Mouse (Mus musculus): ENCODE measurements at regions not wholly inside any gene's neighbourhood (a gene's known extent, or its start where the extent isn't known, plus 50 kb on each side); places are given as distances from the start of the nearest gene placed in this dataset.

DNA sequence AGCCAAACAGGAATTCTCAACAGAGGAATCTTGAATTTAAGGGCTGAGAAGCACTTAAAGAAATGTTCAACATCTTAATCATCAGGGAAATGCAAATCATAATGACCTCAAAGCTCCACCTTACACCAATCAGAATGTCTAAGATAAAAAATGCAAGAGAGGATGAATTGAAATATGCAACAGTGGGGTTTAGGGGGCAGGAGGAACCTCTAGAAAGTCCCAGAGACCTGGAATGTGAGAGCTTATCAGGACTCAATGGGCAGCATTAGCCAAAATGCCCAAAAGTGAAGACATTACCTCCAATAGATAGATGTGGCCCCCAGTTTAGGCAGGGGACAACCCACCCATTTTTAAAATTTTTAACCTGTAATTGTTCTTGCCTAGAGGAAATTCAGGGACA lies 959.0 kb upstream of the Celf2 start:
- H3K4me3 ChIP-seq (ENCODE audit: low read depth, low read length), result no peak overlapping the region
- H3K27me3 ChIP-seq (replicated peaks; ENCODE audit: control insufficient read depth, insufficient read depth, low read length), result no peaks in the 10 kb centered on the region
- no peaks in the 10 kb centered on the region for H3K36me3 ChIP-seq (ENCODE audit: control insufficient read depth, insufficient read depth)
- no peaks in the 10 kb centered on the region for H3K9me3 ChIP-seq (ENCODE audit: control insufficient read depth)
- no peak overlapping the region for H3K9ac ChIP-seq (ENCODE audit: low read depth, low read length)
- H3K27ac ChIP-seq (ENCODE audit: low read depth, low read length), result no peak overlapping the region
- no peak for TF ChIP-seq CTCF (IDR thresholded peaks at IDR 0.05; ENCODE audit: low read depth)
- no peak for ATAC-seq
- H3K4me2 ChIP-seq (replicated peaks; ENCODE audit: low read depth), result no peak overlapping the region
- no peaks in the 10 kb centered on the region for H3K4me1 ChIP-seq (replicated peaks; ENCODE audit: control insufficient read depth, insufficient read depth, low read length)

DNA sequence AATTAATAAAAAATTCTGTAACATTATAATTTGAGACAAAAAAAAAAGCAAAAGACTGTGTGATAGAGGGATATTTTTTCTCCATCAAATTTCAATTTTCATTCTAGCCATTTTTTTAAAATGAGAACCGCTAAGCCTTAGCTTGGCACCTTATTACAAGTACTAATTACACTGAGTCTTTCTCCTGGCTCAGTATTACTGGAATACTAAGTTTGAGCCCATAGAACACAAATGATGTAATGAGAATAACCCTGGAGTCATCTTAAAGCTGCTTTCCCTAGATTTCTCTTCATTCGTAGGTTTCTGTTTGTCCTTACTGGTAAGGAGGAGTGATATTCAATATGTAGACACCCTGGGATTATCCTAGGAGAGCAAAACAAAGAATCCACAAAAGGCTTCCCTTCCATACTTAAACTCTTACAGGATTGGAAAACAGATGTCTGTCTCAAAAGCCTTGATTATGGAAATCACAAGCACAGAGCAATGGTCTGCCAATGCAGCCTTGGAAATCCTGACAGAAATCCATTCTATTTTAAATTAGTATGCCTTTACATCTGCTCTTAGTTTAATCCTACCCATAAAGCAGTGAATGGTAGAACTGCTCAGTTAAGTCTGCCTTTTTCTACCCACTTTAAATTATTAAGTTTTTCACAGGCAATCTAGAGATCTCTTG lies 958.3 kb upstream of the Celf2 start:
- WGBS, result 73% methylated on average over 2 of the region's 2 CpGs
- TF ChIP-seq CTCF (IDR thresholded peaks at IDR 0.05; ENCODE audit: low read depth), result no peak
- no peak for ATAC-seq

DNA sequence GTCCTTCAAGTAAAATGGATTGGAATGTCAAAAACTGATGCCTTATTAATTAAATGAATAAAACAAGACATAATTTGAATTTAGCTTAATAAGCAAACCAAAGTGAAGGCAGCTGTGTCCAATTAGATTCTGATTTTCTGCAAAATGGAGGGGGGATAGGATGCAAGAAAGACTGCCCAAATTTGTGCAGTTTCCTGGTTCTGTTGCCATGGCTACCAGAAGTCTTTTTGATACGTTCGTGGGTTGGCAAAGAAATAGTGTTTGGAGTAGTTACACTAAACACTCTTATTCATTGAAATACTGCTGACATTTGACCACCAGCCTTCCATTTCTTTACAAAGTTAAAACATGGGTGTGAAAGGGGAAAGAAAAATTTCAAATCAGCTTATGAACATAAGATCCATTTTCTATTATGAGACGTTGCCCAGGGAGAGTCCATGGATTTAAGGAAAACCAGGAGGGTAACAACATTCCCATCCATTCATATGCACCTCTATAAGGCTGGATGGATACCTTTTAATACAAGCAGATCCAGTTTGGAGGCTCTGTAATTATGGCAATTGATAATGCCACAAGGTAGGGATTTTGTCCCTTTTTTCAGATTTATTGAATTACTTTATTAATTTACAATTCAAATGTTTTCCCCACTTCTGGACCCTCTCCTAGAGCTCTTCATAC lies 943.3 kb upstream of the Celf2 start:
- 64% methylated on average over 3 of the region's 3 CpGs for WGBS
- H3K36me3 ChIP-seq (ENCODE audit: control insufficient read depth, insufficient read depth), result no peaks in the 10 kb centered on the region
- no peak for TF ChIP-seq CTCF (IDR thresholded peaks at IDR 0.05; ENCODE audit: low read depth)

More for the DNA sequence above, 958.3 kb upstream of the Celf2 start:
- no peaks in the 10 kb centered on the region for H3K36me3 ChIP-seq (ENCODE audit: control insufficient read depth, insufficient read depth)
- H3K27ac ChIP-seq (ENCODE audit: low read depth, low read length), result no peak overlapping the region
- no peaks in the 10 kb centered on the region for H3K27me3 ChIP-seq (replicated peaks; ENCODE audit: control insufficient read depth, insufficient read depth, low read length)
- H3K4me3 ChIP-seq (ENCODE audit: low read depth, low read length), result no peak overlapping the region
- no peak overlapping the region for H3K9ac ChIP-seq (ENCODE audit: low read depth, low read length)
- H3K4me2 ChIP-seq (replicated peaks; ENCODE audit: low read depth), result no peak overlapping the region
- no peaks in the 10 kb centered on the region for H3K4me1 ChIP-seq (replicated peaks; ENCODE audit: control insufficient read depth, insufficient read depth, low read length)
- no peaks in the 10 kb centered on the region for H3K9me3 ChIP-seq (ENCODE audit: control insufficient read depth)

DNA sequence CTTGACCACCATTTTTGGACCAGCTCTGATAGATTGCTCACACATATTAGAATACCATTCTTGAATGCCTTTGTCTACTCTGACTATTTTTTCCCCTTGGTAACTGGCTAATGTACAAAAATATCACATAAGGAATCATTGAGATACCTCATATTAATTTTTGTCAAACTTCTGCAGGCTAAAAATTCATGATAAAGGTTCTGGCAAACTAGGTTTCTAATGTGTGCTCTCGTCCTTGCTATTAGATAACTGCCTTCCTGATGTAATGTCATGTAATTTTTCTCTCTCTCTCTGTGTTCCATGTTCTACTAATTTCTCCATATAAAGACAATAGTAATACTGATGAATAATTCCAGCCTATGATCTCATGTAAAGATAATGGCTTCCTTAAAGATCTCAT lies 931.9 kb upstream of the Celf2 start:
- Histone ChIP-seq H3K9me3 (ENCODE audit: control insufficient read depth) (no peaks in the 10 kb centered on the region), H3K27ac (ENCODE audit: low read depth, low read length) (no peak overlapping the region), H3K27me3 (replicated peaks; ENCODE audit: control insufficient read depth, insufficient read depth, low read length) (no peaks in the 10 kb centered on the region), H3K4me2 (replicated peaks; ENCODE audit: low read depth) (no peak overlapping the region), H3K4me3 (ENCODE audit: low read depth, low read length) (no peak overlapping the region), H3K36me3 (ENCODE audit: control insufficient read depth, insufficient read depth) (no peaks in the 10 kb centered on the region), H3K4me1 (replicated peaks; ENCODE audit: control insufficient read depth, insufficient read depth, low read length) (no peaks in the 10 kb centered on the region), H3K9ac (ENCODE audit: low read depth, low read length) (no peak overlapping the region)
- WGBS, result 59% methylated on average over 1 of the region's 1 CpGs
- ATAC-seq, result no peak
- TF ChIP-seq CTCF (IDR thresholded peaks at IDR 0.05; ENCODE audit: low read depth), result no peak

More for the DNA sequence above, 943.3 kb upstream of the Celf2 start:
- Histone ChIP-seq H3K4me1 (replicated peaks; ENCODE audit: control insufficient read depth, insufficient read depth, low read length) (no peaks in the 10 kb centered on the region), H3K9ac (ENCODE audit: low read depth, low read length) (no peak overlapping the region), H3K27me3 (replicated peaks; ENCODE audit: control insufficient read depth, insufficient read depth, low read length) (no peaks in the 10 kb centered on the region), H3K9me3 (ENCODE audit: control insufficient read depth) (no peaks in the 10 kb centered on the region), H3K27ac (ENCODE audit: low read depth, low read length) (no peak overlapping the region), H3K4me2 (replicated peaks; ENCODE audit: low read depth) (no peak overlapping the region), H3K4me3 (ENCODE audit: low read depth, low read length) (no peak overlapping the region)
- no peak for ATAC-seq

DNA sequence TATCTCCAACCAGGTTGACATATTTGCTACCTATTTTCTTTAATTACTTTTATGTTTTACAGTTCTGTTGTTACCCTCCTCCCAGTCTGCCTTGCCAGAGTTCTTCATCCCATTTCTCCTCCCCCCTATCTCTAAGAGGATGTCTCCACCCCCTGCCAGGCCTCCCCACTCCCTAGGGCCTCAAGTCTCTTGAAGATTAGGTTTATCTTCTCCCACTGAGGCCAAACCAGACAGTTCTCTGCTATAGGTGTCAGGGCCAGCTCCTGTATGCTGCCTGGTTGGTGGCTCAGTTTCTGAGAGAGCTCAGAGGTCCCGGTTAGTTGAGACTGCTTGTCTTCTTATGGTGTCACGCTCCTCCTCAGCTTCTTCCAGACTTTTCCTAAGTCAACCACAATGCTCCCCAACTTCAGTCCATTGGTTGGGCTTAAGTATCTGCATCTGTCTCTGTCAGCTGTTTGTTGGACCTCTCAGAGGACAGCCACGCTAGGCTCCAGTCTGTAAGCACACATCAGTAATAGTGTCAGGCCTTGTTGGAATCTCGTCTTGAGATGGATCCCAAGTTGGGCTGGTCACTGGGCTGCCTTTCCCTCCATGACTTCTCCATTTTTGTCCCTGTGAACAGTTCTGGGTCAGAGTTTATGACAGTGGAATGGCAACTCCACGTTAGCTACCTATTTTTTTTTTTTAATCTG lies 920.4 kb upstream of the Celf2 start:
- no peak overlapping the region for H3K9ac ChIP-seq (ENCODE audit: low read depth, low read length)
- no peaks in the 10 kb centered on the region for H3K36me3 ChIP-seq (ENCODE audit: control insufficient read depth, insufficient read depth)
- H3K4me2 ChIP-seq (replicated peaks; ENCODE audit: low read depth), result no peak overlapping the region
- TF ChIP-seq CTCF (IDR thresholded peaks at IDR 0.05; ENCODE audit: low read depth), result no peak
- H3K4me1 ChIP-seq (replicated peaks; ENCODE audit: control insufficient read depth, insufficient read depth, low read length), result no peaks in the 10 kb centered on the region
- H3K27ac ChIP-seq (ENCODE audit: low read depth, low read length), result no peak overlapping the region
- no peak for ATAC-seq
- no peaks in the 10 kb centered on the region for H3K9me3 ChIP-seq (ENCODE audit: control insufficient read depth)
- no peaks in the 10 kb centered on the region for H3K27me3 ChIP-seq (replicated peaks; ENCODE audit: control insufficient read depth, insufficient read depth, low read length)
- 73% methylated on average over 5 of the region's 5 CpGs for WGBS
- H3K4me3 ChIP-seq (ENCODE audit: low read depth, low read length), result no peak overlapping the region

DNA sequence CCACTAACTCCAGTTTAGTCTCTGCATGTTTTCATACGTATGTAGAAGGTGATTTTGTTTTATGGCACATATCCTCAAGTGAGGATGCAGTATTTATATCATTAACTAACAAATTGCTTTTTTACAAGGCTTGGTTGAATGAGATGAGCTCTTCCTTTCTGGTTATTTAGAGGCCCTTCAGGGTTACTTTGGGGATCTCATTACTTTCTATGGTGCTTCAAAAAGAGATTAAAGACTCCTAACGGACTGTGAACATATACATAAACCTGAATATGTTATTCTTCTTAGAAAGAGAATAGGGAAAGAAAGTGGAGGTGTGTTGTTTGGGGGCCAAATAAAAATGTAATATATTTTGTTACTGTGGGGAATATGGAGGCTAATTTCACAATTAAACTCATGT lies 918.8 kb upstream of the Celf2 start:
- no peak for TF ChIP-seq CTCF (IDR thresholded peaks at IDR 0.05; ENCODE audit: low read depth)
- Histone ChIP-seq H3K4me2 (replicated peaks; ENCODE audit: low read depth) (no peak overlapping the region), H3K9ac (ENCODE audit: low read depth, low read length) (no peak overlapping the region), H3K4me3 (ENCODE audit: low read depth, low read length) (no peak overlapping the region), H3K27me3 (replicated peaks; ENCODE audit: control insufficient read depth, insufficient read depth, low read length) (no peaks in the 10 kb centered on the region), H3K9me3 (ENCODE audit: control insufficient read depth) (no peaks in the 10 kb centered on the region), H3K27ac (ENCODE audit: low read depth, low read length) (no peak overlapping the region), H3K4me1 (replicated peaks; ENCODE audit: control insufficient read depth, insufficient read depth, low read length) (no peaks in the 10 kb centered on the region), H3K36me3 (ENCODE audit: control insufficient read depth, insufficient read depth) (no peaks in the 10 kb centered on the region)
- 63% methylated on average over 2 of the region's 2 CpGs for WGBS
- ATAC-seq, result no peak

All from intestine, postnatal 0 days (tissue).